Mouse (Mus musculus): ENCODE measurements around the gene Epsti1. TPM values are rescaled to one million over a fixed set of nuclear protein-coding genes. Genes with fewer than 3 reads are reported as not detected.

Epsti1 gene
- polyA plus RNA-seq, 1 experiment = not detected

DNA sequence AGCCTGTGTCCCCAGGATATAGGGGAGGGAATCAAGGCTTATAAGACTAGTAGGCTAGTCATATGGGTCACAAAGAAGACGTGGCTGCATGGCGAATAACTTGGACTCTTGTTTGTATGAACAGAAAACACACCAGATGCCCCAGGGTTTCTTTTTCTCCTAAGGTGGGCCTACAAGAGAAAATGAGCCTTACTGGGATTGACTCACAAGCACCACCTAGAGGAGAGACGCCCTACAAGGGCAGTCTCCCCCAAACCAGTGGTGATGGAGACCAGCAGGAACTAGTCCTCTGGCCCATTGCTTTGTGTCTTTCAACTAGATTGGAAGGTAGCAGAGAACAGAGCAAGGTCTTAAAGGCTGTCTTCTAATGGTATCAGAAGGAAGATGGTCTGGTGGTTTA is 22.7 kb downstream of the Epsti1 start:
- Histone ChIP-seq H3K9me3 (replicated peaks; ENCODE audit: control insufficient read depth, insufficient read depth, low read length, poor library complexity, severe bottlenecking) (peaks cover 4% of the 10 kb centered on the region), H3K36me3 (ENCODE audit: control insufficient read depth, insufficient read depth, low read length, poor library complexity, severe bottlenecking) (no peaks in the 10 kb centered on the region), H3K4me3 (ENCODE audit: low read depth, low read length) (no peak overlapping the region), H3K4me1 (ENCODE audit: control insufficient read depth, insufficient read depth, low read length) (no peaks in the 10 kb centered on the region), H3K27me3 (ENCODE audit: control insufficient read depth, insufficient read depth, low read length, poor library complexity, severe bottlenecking) (no peaks in the 10 kb centered on the region), H3K9ac (ENCODE audit: low read depth, poor library complexity, severe bottlenecking) (no peak overlapping the region), H3K27ac (ENCODE audit: insufficient read depth, low read length) (no peak overlapping the region)
- TF ChIP-seq POLR2A (IDR thresholded peaks at IDR 0.05; ENCODE audit: insufficient read depth, low read length) (no peak), CTCF (IDR thresholded peaks at IDR 0.05; ENCODE audit: low read depth, low read length) (peak; percentile 42)

GRCm38 (mm10) chr14:77928021-77928420 is 24.0 kb downstream of the Epsti1 start:
- no peaks in the 10 kb centered on the region for H3K36me3 ChIP-seq (ENCODE audit: control insufficient read depth, insufficient read depth, low read length, poor library complexity, severe bottlenecking)
- H3K4me1 ChIP-seq (ENCODE audit: control insufficient read depth, insufficient read depth, low read length) = no peaks in the 10 kb centered on the region
- peaks cover 4% of the 10 kb centered on the region for H3K9me3 ChIP-seq (replicated peaks; ENCODE audit: control insufficient read depth, insufficient read depth, low read length, poor library complexity, severe bottlenecking)
- TF ChIP-seq POLR2A (IDR thresholded peaks at IDR 0.05; ENCODE audit: insufficient read depth, low read length) (no peak), EP300 (IDR thresholded peaks at IDR 0.05; ENCODE audit: insufficient read depth, low read depth, low read length) (no peak), CTCF (IDR thresholded peaks at IDR 0.05; ENCODE audit: low read depth, low read length) (no peak)
- H3K27me3 ChIP-seq (ENCODE audit: control insufficient read depth, insufficient read depth, low read length, poor library complexity, severe bottlenecking) = no peaks in the 10 kb centered on the region
- no peak overlapping the region for H3K9ac ChIP-seq (ENCODE audit: low read depth, poor library complexity, severe bottlenecking)
- H3K4me3 ChIP-seq (ENCODE audit: low read depth, low read length) = no peak overlapping the region
- H3K27ac ChIP-seq (ENCODE audit: insufficient read depth, low read length) = no peak overlapping the region

GRCm38 (mm10) chr14:77928653-77929052 is 24.6 kb downstream of the Epsti1 start:
- TF ChIP-seq EP300 (IDR thresholded peaks at IDR 0.05; ENCODE audit: insufficient read depth, low read depth, low read length) (no peak), POLR2A (IDR thresholded peaks at IDR 0.05; ENCODE audit: insufficient read depth, low read length) (no peak), CTCF (IDR thresholded peaks at IDR 0.05; ENCODE audit: low read depth, low read length) (no peak)
- no peaks in the 10 kb centered on the region for H3K4me1 ChIP-seq (ENCODE audit: control insufficient read depth, insufficient read depth, low read length)
- H3K27ac ChIP-seq (ENCODE audit: insufficient read depth, low read length) = no peak overlapping the region
- H3K9ac ChIP-seq (ENCODE audit: low read depth, poor library complexity, severe bottlenecking) = no peak overlapping the region
- H3K4me3 ChIP-seq (ENCODE audit: low read depth, low read length) = no peak overlapping the region
- H3K27me3 ChIP-seq (ENCODE audit: control insufficient read depth, insufficient read depth, low read length, poor library complexity, severe bottlenecking) = no peaks in the 10 kb centered on the region
- no peaks in the 10 kb centered on the region for H3K36me3 ChIP-seq (ENCODE audit: control insufficient read depth, insufficient read depth, low read length, poor library complexity, severe bottlenecking)
- H3K9me3 ChIP-seq (replicated peaks; ENCODE audit: control insufficient read depth, insufficient read depth, low read length, poor library complexity, severe bottlenecking) = peaks cover 4% of the 10 kb centered on the region

- H3K4me1 ChIP-seq (ENCODE audit: control insufficient read depth, insufficient read depth, low read length) = no peaks in the 10 kb centered on the region
- TF ChIP-seq CTCF (IDR thresholded peaks at IDR 0.05; ENCODE audit: low read depth, low read length) (no peak), EP300 (IDR thresholded peaks at IDR 0.05; ENCODE audit: insufficient read depth, low read depth, low read length) (no peak), POLR2A (IDR thresholded peaks at IDR 0.05; ENCODE audit: insufficient read depth, low read length) (no peak)
- H3K36me3 ChIP-seq (ENCODE audit: control insufficient read depth, insufficient read depth, low read length, poor library complexity, severe bottlenecking) = no peaks in the 10 kb centered on the region
- no peaks in the 10 kb centered on the region for H3K27me3 ChIP-seq (ENCODE audit: control insufficient read depth, insufficient read depth, low read length, poor library complexity, severe bottlenecking)
- H3K4me3 ChIP-seq (ENCODE audit: low read depth, low read length) = no peak overlapping the region
- peaks cover 4% of the 10 kb centered on the region for H3K9me3 ChIP-seq (replicated peaks; ENCODE audit: control insufficient read depth, insufficient read depth, low read length, poor library complexity, severe bottlenecking)
- no peak overlapping the region for H3K9ac ChIP-seq (ENCODE audit: low read depth, poor library complexity, severe bottlenecking)
- no peak overlapping the region for H3K27ac ChIP-seq (ENCODE audit: insufficient read depth, low read length)
Measured at GRCm38 (mm10) chr14:77929139-77929678, 25.2 kb downstream of the Epsti1 start.

- H3K4me3 ChIP-seq (ENCODE audit: low read depth, low read length) = no peak overlapping the region
- H3K36me3 ChIP-seq (ENCODE audit: control insufficient read depth, insufficient read depth, low read length, poor library complexity, severe bottlenecking) = no peaks in the 10 kb centered on the region
- H3K9ac ChIP-seq (ENCODE audit: low read depth, poor library complexity, severe bottlenecking) = no peak overlapping the region
- peaks cover 4% of the 10 kb centered on the region for H3K9me3 ChIP-seq (replicated peaks; ENCODE audit: control insufficient read depth, insufficient read depth, low read length, poor library complexity, severe bottlenecking)
- TF ChIP-seq POLR2A (IDR thresholded peaks at IDR 0.05; ENCODE audit: insufficient read depth, low read length) (no peak), EP300 (IDR thresholded peaks at IDR 0.05; ENCODE audit: insufficient read depth, low read depth, low read length) (no peak), CTCF (IDR thresholded peaks at IDR 0.05; ENCODE audit: low read depth, low read length) (no peak)
- no peaks in the 10 kb centered on the region for H3K27me3 ChIP-seq (ENCODE audit: control insufficient read depth, insufficient read depth, low read length, poor library complexity, severe bottlenecking)
- no peaks in the 10 kb centered on the region for H3K4me1 ChIP-seq (ENCODE audit: control insufficient read depth, insufficient read depth, low read length)
- H3K27ac ChIP-seq (ENCODE audit: insufficient read depth, low read length) = no peak overlapping the region
Measured at GRCm38 (mm10) chr14:77932150-77933047, 28.4 kb downstream of the Epsti1 start.

DNA sequence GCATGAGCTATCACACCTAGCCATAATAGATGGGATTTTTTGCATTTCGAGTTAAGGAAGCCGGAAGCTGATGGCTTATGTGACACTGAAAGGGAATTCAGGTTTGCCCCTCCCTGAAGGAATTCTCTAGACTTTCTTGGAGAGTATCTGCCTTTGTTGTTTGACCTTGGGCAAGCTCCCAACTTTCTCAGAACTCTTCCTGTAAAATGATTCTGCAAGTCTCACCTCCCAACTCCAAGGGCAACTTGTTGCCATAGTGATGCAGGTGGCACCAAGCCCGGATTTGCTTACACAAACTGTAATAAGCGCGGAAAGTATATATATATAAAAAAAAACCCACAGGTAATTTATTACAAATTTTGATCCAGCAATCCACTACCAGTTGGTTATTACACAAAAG is 29.2 kb downstream of the Epsti1 start:
- Histone ChIP-seq H3K9ac (ENCODE audit: low read depth, poor library complexity, severe bottlenecking) (no peak overlapping the region), H3K4me1 (ENCODE audit: control insufficient read depth, insufficient read depth, low read length) (no peaks in the 10 kb centered on the region), H3K4me3 (ENCODE audit: low read depth, low read length) (no peak overlapping the region), H3K36me3 (ENCODE audit: control insufficient read depth, insufficient read depth, low read length, poor library complexity, severe bottlenecking) (no peaks in the 10 kb centered on the region), H3K9me3 (replicated peaks; ENCODE audit: control insufficient read depth, insufficient read depth, low read length, poor library complexity, severe bottlenecking) (no peaks in the 10 kb centered on the region), H3K27me3 (ENCODE audit: control insufficient read depth, insufficient read depth, low read length, poor library complexity, severe bottlenecking) (no peaks in the 10 kb centered on the region), H3K27ac (ENCODE audit: insufficient read depth, low read length) (no peak overlapping the region)
- TF ChIP-seq EP300 (IDR thresholded peaks at IDR 0.05; ENCODE audit: insufficient read depth, low read depth, low read length) = no peak
- no peak for TF ChIP-seq POLR2A (IDR thresholded peaks at IDR 0.05; ENCODE audit: insufficient read depth, low read length)

Data from ES-Bruce4 (cell line).